Mouse (Mus musculus) limb, embryonic 11.5 days (tissue): Measurements from ENCODE around the gene Lztr1. TPM values are rescaled to one million over a fixed set of nuclear protein-coding genes. Genes with fewer than 3 reads are reported as not detected.
A peak's percentile ranks its signal among the peaks of the same experiment; 100 is the strongest.

Experiments used
- ATAC-seq: fragments of 200-750 bp; cut with Nextera tagmentation; 2 replicates; pipeline ENCODE4 v1.8.0; 2017; ENCODE audit warnings: low read depth; ENCODE audit not compliant: insufficient number of reproducible peaks, low FRiP score, low TSS enrichment
- DNase-seq: peaks from one replicate; pipeline ENCODE4 v3.0.0-alpha.2; 2015; ENCODE audit warnings: low spot score
- H3K27ac ChIP-seq: fragments of 300-500 bp; sonication (generic); replicated peaks from 2 replicates; pipeline ENCODE4 v1.5.1; 2014; ENCODE audit warnings: low read depth, mild to moderate bottlenecking, low read length
- H3K27me3 ChIP-seq: fragments of 300-500 bp; sonication (generic); 2 replicates; pipeline ENCODE4 v1.6.1; 2014; ENCODE audit warnings: mild to moderate bottlenecking, low read length, mixed read lengths; ENCODE audit not compliant: control insufficient read depth, insufficient read depth
- H3K36me3 ChIP-seq: fragments of 300-500 bp; sonication (generic); 2 replicates; pipeline ENCODE4 v1.6.1; 2014; ENCODE audit warnings: mild to moderate bottlenecking, low read length, moderate library complexity, mixed read lengths; ENCODE audit not compliant: control insufficient read depth, insufficient read depth
- H3K4me1 ChIP-seq: fragments of 300-500 bp; sonication (generic); 2 replicates; pipeline ENCODE4 v1.6.1; 2014; ENCODE audit warnings: low read length, mixed read lengths; ENCODE audit not compliant: control insufficient read depth, insufficient read depth
- H3K4me2 ChIP-seq: fragments of 300-500 bp; sonication (generic); 2 replicates; pipeline ENCODE4 v1.6.1; 2014; ENCODE audit warnings: low read depth, mild to moderate bottlenecking, moderate library complexity; ENCODE audit not compliant: severe bottlenecking
- H3K4me3 ChIP-seq: fragments of 300-500 bp; sonication (generic); 2 replicates; pipeline ENCODE4 v1.5.1; 2014; ENCODE audit warnings: low read depth, low read length
- H3K9ac ChIP-seq: fragments of 300-500 bp; sonication (generic); 2 replicates; pipeline ENCODE4 v1.6.1; 2014; ENCODE audit warnings: mild to moderate bottlenecking, low read length
- H3K9me3 ChIP-seq: fragments of 300-500 bp; sonication (generic); 2 replicates; pipeline ENCODE4 v1.6.1; 2016; ENCODE audit warnings: low read length; ENCODE audit not compliant: control insufficient read depth
- WGBS: fragments of 180-500 bp; shearing (Covaris S2); extraction: QIAGEN DNeasy Blood & Tissue Kit; methylation state at CpG from one replicate; pipeline ENCODE4 v1.1.7; 2014; 5-methylcytosine and 5-hydroxymethylcytosine counted together
- polyA plus RNA-seq: library from polyadenylated mRNA; unstranded; fragments of >200 nt; fragmentation: Nextera tagmentation; extraction: Ambion mirVana; gene quantifications from 2 replicates; pipeline ENCODE4 v1.2.1, GENCODE M21; 2014

Gene Lztr1
- polyA plus RNA-seq: 76.1 and 92.9 TPM in 2 replicates

GRCm38 (mm10) chr16:17508546-17509239, at the start of gene Lztr1:
Gene Lztr1, plus strand, starts transcription at chr16:17508688.
- peak within 1 kb of the TSS; percentile 36; the same call in 1 of the 2 replicates for H3K27ac ChIP-seq
- no peaks in the 10 kb centered on the region for H3K9me3 ChIP-seq
- peak within 1 kb of the TSS; percentile 73 for H3K4me2 ChIP-seq
- DNase-seq (peak; percentile 95), ATAC-seq (peak; percentile 96)
- under 1% methylated on average over 50 of the region's 50 CpGs for WGBS
- H3K4me3 ChIP-seq: peak within 1 kb of the TSS; percentile 70
- no peaks in the 10 kb centered on the region; the same call in 1 of the 2 replicates for H3K36me3 ChIP-seq
- H3K27me3 ChIP-seq: no peaks in the 10 kb centered on the region
- H3K9ac ChIP-seq: peak within 1 kb of the TSS; percentile 83
- 0 out of 2 replicates have a peak, but pooled peaks cover 5% of the 10 kb centered on the region for H3K4me1 ChIP-seq

- peaks cover 7% of the 10 kb centered on the region for H3K36me3 ChIP-seq
- no peaks in the 10 kb centered on the region for H3K27me3 ChIP-seq
- no peak for ATAC-seq
- H3K27ac ChIP-seq: no peak overlapping the region
- no peaks in the 10 kb centered on the region for H3K9me3 ChIP-seq
- H3K4me1 ChIP-seq: no peaks in the 10 kb centered on the region
- H3K4me2 ChIP-seq: no peak overlapping the region
- no peak overlapping the region for H3K9ac ChIP-seq
- no peak overlapping the region for H3K4me3 ChIP-seq
- whole genome bisulfite sequencing: 91% methylated on average over 4 of the region's 4 CpGs
- no peak for DNase-seq
Measured at GRCm38 (mm10) chr16:17460254-17460653, 48.2 kb upstream of the Lztr1 start.

GRCm38 (mm10) chr16:17461596-17461995, 46.9 kb upstream of the Lztr1 start:
- no peak for DNase-seq
- H3K9ac ChIP-seq: no peak overlapping the region
- no peak overlapping the region for H3K4me3 ChIP-seq
- no peaks in the 10 kb centered on the region for H3K9me3 ChIP-seq
- H3K4me1 ChIP-seq: no peaks in the 10 kb centered on the region
- no peak overlapping the region for H3K4me2 ChIP-seq
- peaks cover 5% of the 10 kb centered on the region for H3K36me3 ChIP-seq
- no peaks in the 10 kb centered on the region for H3K27me3 ChIP-seq
- no peak for ATAC-seq
- no peak overlapping the region for H3K27ac ChIP-seq
- 92% methylated on average over 1 of the region's 1 CpGs for WGBS

GRCm38 (mm10) chr16:17463184-17463583, 45.3 kb upstream of the Lztr1 start:
- Histone ChIP-seq H3K27ac (no peak overlapping the region), H3K4me1 (no peaks in the 10 kb centered on the region), H3K9me3 (no peaks in the 10 kb centered on the region), H3K9ac (no peak overlapping the region), H3K4me3 (no peak overlapping the region), H3K27me3 (no peaks in the 10 kb centered on the region), H3K4me2 (no peak overlapping the region), H3K36me3 (peaks cover 2% of the 10 kb centered on the region; the same call in 1 of the 2 replicates)
- ATAC-seq: no peak
- no peak for DNase-seq
- 89% methylated on average over 2 of the region's 2 CpGs for WGBS

- WGBS: 94% methylated on average over 4 of the region's 4 CpGs
- no peak overlapping the region for H3K4me2 ChIP-seq
- ATAC-seq: no peak
- no peak for DNase-seq
- no peaks in the 10 kb centered on the region for H3K9me3 ChIP-seq
- H3K36me3 ChIP-seq: peaks cover 9% of the 10 kb centered on the region; the same call in 1 of the 2 replicates
- no peaks in the 10 kb centered on the region for H3K27me3 ChIP-seq
- no peak overlapping the region for H3K27ac ChIP-seq
- H3K4me1 ChIP-seq: no peaks in the 10 kb centered on the region
- H3K4me3 ChIP-seq: no peak overlapping the region
- no peak overlapping the region for H3K9ac ChIP-seq
Measured at GRCm38 (mm10) chr16:17466875-17467663, 41.4 kb upstream of the Lztr1 start.

- Histone ChIP-seq H3K9ac (no peak overlapping the region), H3K4me3 (no peak overlapping the region), H3K36me3 (peaks cover 12% of the 10 kb centered on the region; the same call in 1 of the 2 replicates)
Measured at GRCm38 (mm10) chr16:17472498-17472897, 36.0 kb upstream of the Lztr1 start.

GRCm38 (mm10) chr16:17474091-17474490, 34.4 kb upstream of the Lztr1 start:
- Histone ChIP-seq H3K9ac (no peak overlapping the region), H3K27ac (no peak overlapping the region), H3K4me3 (no peak overlapping the region), H3K27me3 (no peaks in the 10 kb centered on the region), H3K9me3 (no peaks in the 10 kb centered on the region), H3K4me2 (no peak overlapping the region), H3K4me1 (no peaks in the 10 kb centered on the region), H3K36me3 (peaks cover 11% of the 10 kb centered on the region; the same call in 1 of the 2 replicates)
- no peak for DNase-seq
- ATAC-seq: no peak

More at GRCm38 (mm10) chr16:17472498-17472897, 36.0 kb upstream of the Lztr1 start:
- no peaks in the 10 kb centered on the region for H3K27me3 ChIP-seq
- no peaks in the 10 kb centered on the region for H3K4me1 ChIP-seq
- H3K27ac ChIP-seq: no peak overlapping the region
- whole genome bisulfite sequencing: 89% methylated on average over 6 of the region's 6 CpGs
- H3K4me2 ChIP-seq: no peak overlapping the region
- DNase-seq: no peak
- ATAC-seq: no peak
- H3K9me3 ChIP-seq: no peaks in the 10 kb centered on the region

GRCm38 (mm10) chr16:17474761-17475160, 33.7 kb upstream of the Lztr1 start:
- H3K36me3 ChIP-seq: peaks cover 9% of the 10 kb centered on the region; the same call in 1 of the 2 replicates
- H3K27me3 ChIP-seq: no peaks in the 10 kb centered on the region
- H3K27ac ChIP-seq: no peak overlapping the region
- no peak overlapping the region for H3K4me3 ChIP-seq
- no peaks in the 10 kb centered on the region for H3K4me1 ChIP-seq
- WGBS: 87% methylated on average over 2 of the region's 2 CpGs
- DNase-seq: no peak
- H3K9me3 ChIP-seq: no peaks in the 10 kb centered on the region
- H3K4me2 ChIP-seq: no peak overlapping the region
- H3K9ac ChIP-seq: no peak overlapping the region
- ATAC-seq: no peak
